Mouse (Mus musculus): ENCODE measurements around the gene Kmt2b.

Kmt2b gene

GRCm38 (mm10) chr7:30600651-30601050, 12.1 kb upstream of the Kmt2b start:
- in situ Hi-C loops (cut with MboI, MseI) = no loop called here

DNA sequence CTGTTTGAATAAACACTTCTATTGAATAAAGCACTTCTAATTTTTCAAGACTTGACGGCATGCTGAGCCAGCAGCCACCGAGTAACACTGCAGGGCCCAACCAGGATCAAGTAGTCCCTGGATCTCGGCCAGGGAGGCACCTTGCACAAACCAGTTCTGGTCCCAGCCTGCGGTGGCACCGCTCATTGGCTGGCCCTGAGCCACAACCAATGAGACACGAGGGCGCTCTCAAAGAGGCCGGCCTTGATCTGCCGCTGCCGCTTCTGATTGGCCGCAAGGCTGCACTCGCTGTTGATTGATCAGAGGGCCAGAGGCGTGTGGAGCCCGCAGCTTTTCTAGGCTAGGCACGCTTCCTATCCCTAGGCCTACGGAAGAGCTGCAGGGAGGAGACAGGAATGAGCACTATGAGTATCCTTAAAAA, 11.4 kb upstream of the Kmt2b start:
- in situ Hi-C loops (cut with MboI, MseI) = loop anchor here (5.0 kb wide), 1 partner anchor 823 kb away; no protein-coding TSS in a partner anchor

DNA sequence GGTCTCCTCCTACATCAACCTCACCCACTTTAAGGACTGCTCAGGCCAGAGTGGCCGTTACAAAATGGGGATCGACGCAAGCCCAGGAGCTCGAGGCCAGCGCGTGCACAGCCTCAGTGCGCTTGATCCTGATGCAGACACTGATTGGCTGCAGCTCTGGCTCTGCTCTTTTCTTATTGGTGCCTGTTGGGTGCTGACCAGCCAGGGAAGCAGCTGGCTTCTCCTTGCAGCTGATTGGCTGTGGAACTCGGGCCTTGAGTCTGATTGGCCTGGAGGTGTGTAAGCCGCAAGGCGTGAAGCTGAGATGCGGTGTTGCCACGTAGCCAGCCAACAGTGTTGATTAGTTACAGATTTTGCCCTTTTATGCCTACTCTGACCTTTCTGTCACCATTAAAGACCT, 10.3 kb upstream of the Kmt2b start, which contains the start of gene Zbtb32:
TSS of gene Zbtb32 (minus strand) at position 124 of the 400 bp plus-strand sequence.
- in situ Hi-C loops (cut with MboI, MseI) = loop anchor here (5.0 kb wide), 1 partner anchor 821 kb away; no protein-coding TSS in a partner anchor

DNA sequence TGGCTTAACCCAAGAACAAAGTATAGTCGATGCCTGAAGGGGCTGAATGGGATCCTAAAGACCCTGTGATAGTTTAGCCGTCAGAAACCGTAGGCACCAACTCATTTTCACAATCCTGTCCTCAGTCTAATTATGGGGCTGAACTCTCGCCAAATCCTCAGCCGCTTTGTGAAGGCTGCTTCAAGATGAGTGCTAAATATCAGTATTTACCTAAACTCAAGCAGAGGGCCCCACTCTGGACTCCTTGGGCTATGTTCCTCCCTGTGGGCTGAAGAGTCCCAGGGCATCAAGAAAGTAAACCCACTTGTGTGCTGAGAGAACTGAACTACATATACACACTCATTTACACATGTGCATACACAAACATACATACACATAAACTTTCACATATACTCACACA, 8.3 kb upstream of the Kmt2b start:
- in situ Hi-C loops (cut with MboI, MseI) = loop anchor here (5.0 kb wide), 1 partner anchor 820 kb away; no protein-coding TSS in a partner anchor

- in situ Hi-C loops (cut with MboI, MseI) = loop anchor here (5.0 kb wide), 1 partner anchor 819 kb away; no protein-coding TSS in a partner anchor
Measured at GRCm38 (mm10) chr7:30596093-30596492, 7.6 kb upstream of the Kmt2b start.

DNA sequence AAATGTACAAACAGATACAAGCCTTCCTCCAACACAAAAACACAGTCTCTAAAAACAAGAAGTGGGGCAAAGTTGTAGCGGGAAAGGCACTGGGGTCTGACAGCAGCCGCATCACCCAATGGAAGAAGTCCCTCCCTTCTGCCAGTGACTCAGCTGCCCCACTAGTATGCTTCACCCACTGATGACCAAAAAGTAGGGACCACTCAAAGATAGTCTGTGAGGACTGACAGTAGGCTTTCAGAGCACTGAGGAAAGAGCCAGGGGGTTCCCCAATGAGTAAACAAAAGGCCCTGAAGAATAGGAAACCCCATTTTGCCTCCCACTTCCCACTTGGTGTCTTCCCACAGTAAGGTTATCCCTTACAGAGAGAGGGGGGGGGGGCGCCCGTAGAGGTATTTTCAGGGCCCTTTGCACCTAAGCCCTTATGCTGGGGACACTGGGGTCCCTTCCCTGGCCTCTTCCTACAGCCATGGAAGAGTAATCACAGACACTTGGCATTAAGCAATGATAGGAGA, 6.0 kb upstream of the Kmt2b start:
- in situ Hi-C loops (cut with MboI, MseI) = loop anchor here (5.0 kb wide), 1 partner anchor 817 kb away; no protein-coding TSS in a partner anchor

- in situ Hi-C loops (cut with MboI, MseI) = no loop called here
Measured at GRCm38 (mm10) chr7:30593579-30594509, 5.3 kb upstream of the Kmt2b start.

DNA sequence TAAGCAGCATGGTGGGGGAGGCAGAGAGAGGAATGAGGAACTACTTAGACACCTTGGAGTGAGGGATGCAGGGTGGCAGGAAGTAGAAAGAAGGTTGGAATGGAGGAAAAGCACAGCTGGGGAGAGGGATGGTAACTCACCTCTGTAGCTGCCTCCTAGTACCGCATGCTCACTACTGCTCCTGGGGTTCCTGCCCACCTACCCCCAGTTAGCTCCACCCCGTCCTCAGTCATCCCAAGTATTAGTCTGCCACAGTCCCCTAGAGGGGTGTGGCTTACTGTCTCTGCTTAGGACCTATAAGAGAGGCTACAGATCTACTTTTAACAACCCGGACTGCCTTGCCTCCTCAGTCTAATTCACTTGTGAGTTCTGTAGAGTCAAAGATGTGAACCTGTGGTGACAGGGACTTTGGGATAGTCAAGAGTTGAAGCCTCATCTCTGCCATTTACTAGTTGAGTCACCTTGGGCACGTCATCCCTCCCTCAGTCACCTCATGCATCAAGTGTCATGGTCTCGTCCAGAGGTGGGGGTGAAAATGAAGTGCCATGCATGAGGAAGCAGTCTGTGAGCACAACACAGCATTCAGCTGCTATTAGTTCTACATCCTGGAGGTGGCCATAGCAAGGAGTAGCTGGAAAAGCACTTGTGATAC, 4.4 kb upstream of the Kmt2b start:
- in situ Hi-C loops (cut with MboI, MseI) = no loop called here

DNA sequence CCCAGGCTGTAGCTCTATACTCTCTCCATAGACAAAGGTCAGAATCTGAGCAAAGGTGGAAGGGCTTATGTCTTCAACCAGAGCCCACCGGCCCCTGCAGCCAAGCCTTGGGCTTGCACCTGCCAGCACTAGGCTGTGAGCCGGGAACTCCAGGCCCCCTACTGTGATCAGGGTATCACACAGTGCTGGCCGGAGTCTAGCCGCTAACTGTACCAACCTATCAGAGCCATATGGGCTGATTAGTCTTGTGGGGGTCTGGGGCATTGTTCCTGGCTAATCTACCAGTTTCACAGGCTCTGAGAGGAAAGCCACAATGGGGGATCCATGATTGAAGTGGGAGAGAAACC, 3.1 kb upstream of the Kmt2b start:
- in situ Hi-C loops (cut with MboI, MseI) = no loop called here

DNA sequence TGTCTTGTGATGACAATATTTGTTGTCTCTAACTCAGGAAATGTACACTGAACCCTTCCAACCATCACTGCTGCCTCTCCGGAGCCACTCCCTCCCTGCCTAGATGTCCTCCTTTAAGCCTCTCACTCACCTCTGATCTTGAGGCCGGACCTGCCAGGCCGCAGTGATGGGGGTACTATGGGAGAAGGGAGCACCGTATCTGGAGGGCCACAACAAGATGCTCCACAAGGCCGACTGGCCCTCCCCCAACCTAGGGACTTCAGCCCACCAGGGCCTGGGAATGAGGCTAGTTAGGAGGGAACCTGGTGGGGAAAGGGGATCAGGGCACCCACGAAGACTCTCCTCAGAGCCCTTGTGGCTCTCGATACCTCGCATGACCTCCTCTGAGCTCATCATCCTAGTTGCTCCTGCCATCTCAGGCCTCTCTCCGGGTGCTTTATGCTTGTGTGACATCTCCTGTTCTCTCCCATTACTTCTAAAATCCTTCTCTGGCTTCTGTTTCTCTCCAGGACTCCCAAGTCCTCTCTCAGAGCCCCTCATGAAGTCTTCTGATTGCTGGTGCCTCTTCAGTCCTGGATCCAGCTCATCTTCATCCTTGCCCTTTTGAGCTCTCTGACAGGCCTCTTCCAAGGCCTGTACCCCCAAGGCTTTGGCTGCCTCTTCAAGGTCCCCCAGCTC, 2.5 kb upstream of the Kmt2b start:
- in situ Hi-C loops (cut with MboI, MseI) = no loop called here

DNA sequence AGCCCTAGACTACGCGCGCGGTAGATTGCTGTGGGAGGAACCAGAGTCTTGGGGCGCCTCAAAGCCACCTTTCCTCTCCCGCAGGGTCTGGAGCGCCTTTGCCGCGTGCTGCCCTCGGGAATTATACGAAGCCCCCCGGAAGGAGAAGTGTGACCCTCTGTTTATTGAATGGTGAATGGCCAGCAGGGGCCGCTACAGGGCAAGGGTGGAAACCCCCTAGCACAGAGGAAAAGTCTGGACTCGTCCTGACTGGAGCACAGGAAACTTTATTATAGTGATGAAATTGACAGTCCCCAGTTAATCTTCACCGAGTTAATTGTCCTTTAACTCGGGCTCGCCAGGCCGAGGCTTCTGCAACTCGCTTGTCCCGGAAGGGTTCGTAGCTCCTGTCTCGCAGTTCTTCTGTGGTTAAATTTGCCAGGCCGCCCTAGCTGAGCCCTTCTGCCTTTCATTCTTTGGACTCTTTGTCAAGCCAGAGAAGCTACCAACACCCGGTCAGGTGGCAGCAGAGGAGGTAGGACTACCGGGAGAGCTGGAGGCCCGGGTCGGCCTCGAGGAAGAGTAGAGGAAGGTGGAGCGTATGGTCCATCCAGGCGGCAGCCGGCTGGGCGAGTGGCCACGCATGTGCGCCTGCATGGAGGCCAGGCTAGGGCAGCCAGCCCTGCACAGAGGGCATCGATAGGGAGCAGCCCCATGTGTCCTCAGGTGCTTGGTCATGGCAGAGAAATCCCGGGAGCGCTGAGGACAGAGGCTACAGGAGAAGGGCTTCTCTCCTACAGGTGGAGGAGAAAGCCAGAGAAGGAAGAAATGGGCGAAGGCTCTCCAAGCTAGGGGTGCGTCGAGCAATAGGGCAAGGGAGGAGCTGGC, 1.1 kb upstream of the Kmt2b start:
- in situ Hi-C loops (cut with MboI, MseI) = no loop called here

- in situ Hi-C loops (cut with MboI, MseI) = no loop called here
Measured at GRCm38 (mm10) chr7:30587842-30588667, 471 bp downstream of the Kmt2b start.

DNA sequence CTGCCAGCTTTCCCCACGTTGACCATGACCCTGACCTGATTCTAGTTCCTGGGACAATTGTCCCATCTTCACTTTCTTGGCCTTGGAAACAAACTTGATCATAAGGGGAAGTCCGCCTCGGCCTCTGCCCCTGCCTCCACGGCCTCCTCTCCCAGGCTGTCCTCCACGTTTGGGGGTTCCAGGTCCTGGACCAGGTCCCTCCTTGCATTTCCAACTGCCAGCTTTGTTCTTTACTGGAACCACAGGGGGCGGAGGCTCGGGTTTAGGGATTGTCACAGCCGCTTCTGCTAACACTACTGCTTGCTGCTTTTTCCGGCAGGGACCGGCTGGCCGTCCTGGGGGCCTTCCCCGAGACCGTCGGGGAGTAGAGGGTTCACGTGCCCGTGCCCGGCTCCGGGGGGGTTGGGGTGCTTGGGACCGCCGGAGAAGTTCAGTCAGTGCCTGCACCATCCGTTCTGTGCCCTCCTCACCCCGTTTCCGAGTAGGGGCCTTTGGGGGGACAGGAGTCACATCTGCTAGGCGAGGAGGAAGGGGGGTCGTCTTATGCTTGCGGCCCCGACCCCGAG, 2.0 kb downstream of the Kmt2b start:
- in situ Hi-C loops (cut with MboI, MseI) = no loop called here

DNA sequence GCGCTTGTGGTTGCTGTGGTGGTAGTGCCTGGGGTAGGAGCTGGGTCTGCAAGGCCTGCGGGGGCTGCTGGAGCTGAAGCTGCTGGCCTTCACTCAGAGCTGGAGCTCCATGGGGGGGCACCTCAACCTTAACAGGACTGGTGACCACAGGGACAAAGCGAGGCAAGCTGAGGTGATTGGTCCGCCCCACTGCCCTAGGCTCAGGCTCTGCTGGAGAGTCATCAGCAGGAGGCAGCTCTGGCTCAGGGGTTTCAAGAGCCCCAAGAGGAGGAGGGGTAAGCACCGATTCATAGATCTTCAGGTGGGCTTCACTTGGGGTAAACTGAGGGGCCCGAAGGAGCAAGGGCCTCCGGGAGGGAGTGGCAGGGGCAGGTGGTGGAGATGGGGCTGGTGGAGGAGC, 3.4 kb downstream of the Kmt2b start:
- in situ Hi-C loops (cut with MboI, MseI) = no loop called here

DNA sequence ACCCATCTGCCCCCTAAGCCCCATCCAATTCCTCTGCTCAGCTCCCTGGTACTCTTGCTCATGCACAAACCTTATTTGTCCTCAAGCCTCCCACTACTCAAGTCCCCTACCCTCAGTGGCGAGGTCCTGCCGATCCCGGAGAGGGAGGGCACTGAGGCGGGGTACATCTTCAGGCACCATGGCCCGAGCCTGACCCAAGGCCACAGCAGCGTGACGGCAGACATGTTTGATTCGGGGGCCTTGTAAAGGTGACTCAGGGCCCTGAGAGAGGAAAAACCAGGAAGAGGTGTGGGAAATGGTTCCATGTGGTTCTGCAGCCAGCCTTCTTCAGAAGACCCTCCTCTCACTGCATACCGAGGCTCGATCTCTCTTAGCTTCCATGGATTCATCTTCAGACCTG, 4.2 kb downstream of the Kmt2b start:
- in situ Hi-C loops (cut with MboI, MseI) = no loop called here

DNA sequence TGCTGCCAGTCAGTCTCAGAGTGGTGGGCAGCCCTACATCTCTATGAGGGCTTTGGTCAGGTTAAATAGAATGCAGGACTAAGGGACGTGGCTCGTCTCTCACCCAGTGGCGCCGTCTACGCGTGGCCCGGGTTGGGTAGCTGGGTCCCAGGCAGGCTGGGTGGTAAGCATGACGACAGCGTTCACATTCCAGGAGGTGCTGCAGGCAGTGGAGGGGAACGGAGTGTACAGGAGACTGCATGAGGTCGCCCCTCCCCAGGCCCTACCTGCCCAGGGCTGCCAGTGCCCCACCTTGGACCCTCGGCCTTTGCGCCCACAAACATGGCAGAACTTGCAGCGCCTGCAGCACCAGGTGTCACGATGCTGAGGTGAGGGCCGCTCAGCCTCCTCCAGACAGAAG, 7.0 kb downstream of the Kmt2b start:
- in situ Hi-C loops (cut with MboI, MseI) = no loop called here

GRCm38 (mm10) chr7:30579950-30580349, 8.6 kb downstream of the Kmt2b start:
- in situ Hi-C loops (cut with MboI, MseI) = no loop called here

- in situ Hi-C loops (cut with MboI, MseI) = no loop called here
Measured at GRCm38 (mm10) chr7:30572969-30573368, 15.6 kb downstream of the Kmt2b start.

DNA sequence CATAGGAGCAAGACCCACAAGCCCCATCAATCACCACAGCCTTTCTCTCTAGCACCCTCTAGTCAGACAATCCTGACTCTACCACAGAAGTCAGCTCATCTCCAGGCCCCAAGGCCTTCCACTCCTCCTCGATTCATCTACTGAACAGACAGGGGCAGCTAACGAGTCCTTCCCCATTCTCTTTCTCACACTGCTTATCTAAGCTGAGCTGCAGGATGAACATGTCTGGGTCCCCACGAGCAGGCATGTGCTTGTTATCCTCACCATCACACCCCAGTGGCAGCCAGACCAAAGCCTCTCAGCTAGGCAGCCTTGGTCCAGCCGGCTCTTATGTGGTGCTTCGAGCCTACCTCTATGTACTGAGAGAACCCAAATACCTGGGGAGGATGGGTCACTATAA, 16.1 kb downstream of the Kmt2b start:
- in situ Hi-C loops (cut with MboI, MseI) = no loop called here

DNA sequence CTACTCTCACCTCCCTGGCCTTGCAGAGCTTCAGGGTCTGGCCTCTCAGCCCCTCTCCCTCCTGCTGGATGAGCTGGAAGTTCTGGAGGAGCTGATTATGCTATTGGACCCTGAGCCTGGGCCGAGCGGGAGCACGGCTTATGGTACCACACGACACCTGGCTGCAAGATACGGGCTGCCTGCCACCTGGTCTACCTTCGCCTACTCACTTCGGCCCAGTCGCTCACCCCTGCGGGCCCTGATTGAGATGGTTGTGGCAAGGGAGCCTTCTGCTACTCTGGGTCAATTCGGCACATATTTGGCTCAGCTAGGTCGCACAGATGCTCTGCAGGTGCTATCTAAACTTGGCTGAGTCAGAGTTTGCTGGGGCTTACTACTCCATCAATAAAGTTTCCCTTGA, 21.0 kb downstream of the Kmt2b start:
- in situ Hi-C loops (cut with MboI, MseI) = no loop called here

Measured in T-helper 1 cell (primary cell).